Mouse (Mus musculus) adrenal gland, adult (tissue): ENCODE measurements around the gene Ccdc88b.
"Not testable (repeated sequence)": the region's sequence is repeated elsewhere in the genome, so short reads cannot be mapped to it uniquely, and the experiment has no call there.

Source experiments
- DNase-seq, 2 experiments: peaks; one replicate each; pipeline ENCODE4 v3.0.0; 2022 to 2023; ENCODE audit warnings: low spot score in 1 of 2; ENCODE audit not compliant: inconsistent age in 2 of 2

Gene Ccdc88b

DNA sequence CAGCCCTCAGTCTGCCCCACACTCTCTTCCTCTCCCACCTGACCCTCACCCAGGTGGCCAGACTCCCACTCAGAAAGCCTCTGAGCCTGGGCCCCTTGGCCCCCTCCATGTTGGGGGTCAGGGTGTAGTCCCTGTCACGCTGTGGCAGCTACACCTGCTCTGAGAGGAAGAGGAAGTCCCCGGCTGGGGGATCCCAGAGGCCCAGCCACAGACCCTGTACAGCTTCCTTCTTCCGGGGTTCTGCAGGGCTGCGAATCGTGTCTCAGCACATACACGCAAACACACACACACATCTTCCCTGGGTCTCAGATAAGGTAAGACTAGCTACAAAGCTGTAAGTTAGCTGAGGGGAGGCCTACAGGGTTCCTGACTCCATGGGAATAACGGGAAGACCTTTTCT, at the start of gene Ccdc88b:
TSS of gene Ccdc88b (minus strand) at position 181 of the 400 bp plus-strand sequence.
- DNase-seq: no peak

- DNase-seq: peak in 1 of 2 experiments; percentile 41
Measured at GRCm38 (mm10) chr19:6907094-6907493, 49.1 kb upstream of the Ccdc88b start.

GRCm38 (mm10) chr19:6906199-6906598, 48.2 kb upstream of the Ccdc88b start:
- peak in 1 of 2 experiments; percentile 44 for DNase-seq

GRCm38 (mm10) chr19:6905498-6906159, 47.6 kb upstream of the Ccdc88b start:
- peak in 1 of 2 experiments; percentile 21 for DNase-seq

- no peak for DNase-seq
Measured at GRCm38 (mm10) chr19:6904846-6905245, 46.8 kb upstream of the Ccdc88b start.

DNA sequence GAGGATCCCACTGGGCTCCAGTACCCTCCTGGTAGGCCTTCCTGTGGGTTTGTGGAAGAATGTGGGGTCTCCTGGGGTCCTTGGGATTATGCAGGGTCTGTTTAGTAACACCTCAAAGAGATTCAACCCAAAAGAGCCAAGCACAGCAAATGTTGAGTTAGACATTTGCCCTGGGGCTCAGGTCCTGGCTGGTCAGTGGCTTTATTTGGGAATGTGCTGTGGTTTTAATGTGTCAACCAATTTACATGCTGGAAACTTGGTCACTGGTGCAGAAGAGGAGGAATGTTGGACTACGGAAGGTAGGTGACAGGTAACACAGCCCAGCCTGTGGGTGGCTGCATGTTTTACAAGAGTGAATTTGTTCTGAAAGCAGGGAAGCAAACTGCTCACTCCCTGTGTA, 45.0 kb upstream of the Ccdc88b start:
- DNase-seq: no peak

GRCm38 (mm10) chr19:6899641-6900040, 41.6 kb upstream of the Ccdc88b start:
- no peak for DNase-seq

DNA sequence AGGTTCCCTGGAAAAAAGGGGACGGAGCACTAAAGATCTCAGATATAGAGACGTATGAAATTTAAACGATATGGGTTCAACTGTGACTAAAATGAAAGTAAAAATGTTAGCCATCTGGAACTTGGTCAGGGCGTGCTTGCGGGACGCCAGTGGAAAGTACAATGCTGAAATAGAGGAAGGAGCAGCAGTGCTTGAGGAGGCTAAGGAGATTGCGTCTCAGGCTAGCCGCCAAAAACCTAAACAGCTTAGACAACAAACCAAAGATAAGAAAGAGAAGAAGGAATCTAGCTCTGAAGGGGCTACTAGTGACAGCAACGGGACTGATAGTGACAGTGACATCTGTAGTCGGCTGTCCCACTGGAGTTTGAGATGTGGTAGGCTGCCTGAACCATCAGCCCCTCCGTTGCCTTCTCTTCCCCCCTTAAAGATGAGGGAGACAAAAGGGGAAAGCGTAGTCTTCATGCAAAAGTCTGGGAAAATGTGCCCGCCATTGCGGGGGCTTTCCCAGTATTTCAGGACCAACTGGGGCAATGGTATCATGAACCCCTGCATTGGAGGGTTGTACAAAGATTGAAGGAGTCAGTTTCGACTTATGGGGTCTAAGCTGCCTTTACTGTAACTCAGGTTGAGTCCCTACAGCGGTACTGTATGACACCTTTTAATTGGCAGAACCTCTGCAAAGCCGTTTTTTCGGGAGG, 37.7 kb upstream of the Ccdc88b start:
- DNase-seq: not testable (repeated sequence)

GRCm38 (mm10) chr19:6893731-6894451, 35.9 kb upstream of the Ccdc88b start:
- DNase-seq: no peak

- DNase-seq: no peak
Measured at GRCm38 (mm10) chr19:6892512-6892911, 34.5 kb upstream of the Ccdc88b start.

GRCm38 (mm10) chr19:6877965-6878364, 20.0 kb upstream of the Ccdc88b start:
- DNase-seq: peak in 1 of 2 experiments; percentile 48

GRCm38 (mm10) chr19:6876799-6877198, 18.8 kb upstream of the Ccdc88b start:
- no peak for DNase-seq

DNA sequence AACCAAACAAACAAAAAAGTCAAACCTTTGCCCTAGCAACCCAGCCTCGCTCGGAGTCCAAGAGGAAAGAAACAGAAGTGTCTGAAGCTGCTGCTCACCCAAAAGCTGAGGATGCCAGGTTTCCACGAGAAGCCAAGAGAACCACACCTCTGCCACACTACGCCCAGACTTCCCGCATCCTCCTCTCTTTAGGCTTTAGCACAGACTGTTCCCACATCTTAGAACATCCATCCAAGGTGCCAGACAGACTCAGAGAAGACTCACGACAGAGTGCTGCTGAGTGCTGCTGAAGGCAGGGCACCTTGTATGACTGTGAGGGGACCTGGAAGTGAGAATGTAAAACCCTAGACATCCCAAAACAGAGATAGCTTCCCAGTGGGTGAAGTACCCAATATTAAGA, 17.8 kb upstream of the Ccdc88b start:
- DNase-seq: no peak

DNA sequence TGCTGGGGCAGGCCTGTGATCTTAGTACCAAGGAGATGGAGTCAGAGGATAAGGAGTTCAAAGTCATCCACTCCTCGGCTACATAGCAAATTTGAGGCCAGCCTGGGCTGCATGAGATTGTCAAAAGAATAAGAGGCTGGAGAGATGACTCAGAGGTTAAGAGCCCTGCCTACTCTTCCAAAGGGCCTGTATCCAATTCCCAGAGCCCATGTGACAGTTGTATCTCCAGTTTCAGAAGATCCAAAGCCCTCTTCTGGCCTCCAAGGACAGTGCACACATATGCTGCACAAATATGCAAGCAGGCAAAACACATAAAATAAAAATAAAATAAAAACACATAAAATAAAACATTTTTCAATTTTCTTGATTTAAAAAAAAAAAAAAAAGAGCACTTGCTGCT, 16.2 kb upstream of the Ccdc88b start:
- DNase-seq: no peak

DNA sequence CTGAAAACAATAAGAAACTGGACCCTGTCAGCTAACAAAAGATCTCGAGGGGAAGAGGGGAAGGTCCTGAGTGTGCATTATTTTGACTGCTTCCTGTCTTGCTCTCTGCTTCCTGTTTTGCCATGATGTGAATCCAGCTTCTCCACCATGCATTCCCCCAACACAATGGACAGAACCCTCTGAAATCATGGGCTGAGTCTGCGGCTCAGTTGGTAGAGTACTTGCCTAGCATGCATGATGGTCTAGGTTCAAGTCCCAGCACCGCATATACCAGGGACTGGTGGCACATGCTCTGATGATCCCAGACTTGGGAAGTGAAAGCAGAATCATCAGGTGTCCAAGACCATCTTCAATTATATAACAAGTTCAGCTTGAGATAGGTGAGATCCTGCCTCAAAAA, 14.7 kb upstream of the Ccdc88b start:
- no peak for DNase-seq

DNA sequence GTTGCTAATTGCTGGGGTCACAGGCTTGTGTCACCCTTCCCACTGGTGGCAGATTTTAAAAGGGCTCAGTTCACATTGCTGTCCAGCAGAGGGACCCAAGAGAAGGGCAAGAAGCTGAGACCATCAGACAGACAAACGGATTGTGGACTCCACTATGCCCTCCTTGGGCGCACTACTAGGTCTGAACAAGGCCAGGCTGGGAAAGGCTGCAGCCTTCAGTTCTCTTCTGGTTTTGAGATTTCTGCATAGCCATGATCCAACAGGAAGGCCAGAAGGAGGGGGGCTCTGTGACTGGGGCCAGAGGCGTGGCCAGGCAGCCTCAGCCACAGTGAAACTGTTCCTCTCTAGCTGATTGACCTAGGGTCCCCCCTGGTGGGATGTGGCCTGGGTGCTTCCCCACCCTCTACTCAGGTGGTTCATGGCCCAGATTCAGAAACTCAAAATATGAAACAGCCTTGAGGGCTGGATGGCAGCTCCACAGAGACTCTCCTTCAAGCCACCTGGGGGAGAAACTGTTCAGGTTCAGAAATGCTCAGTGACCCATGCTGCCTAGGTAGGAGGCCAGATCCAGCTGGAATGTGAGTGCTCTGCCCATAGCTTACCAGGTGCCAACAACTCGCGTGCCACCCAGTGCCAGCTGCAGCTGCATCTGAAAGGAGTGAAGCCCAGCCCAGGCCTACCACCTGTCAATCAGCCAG, 13.7 kb upstream of the Ccdc88b start:
- peak; percentile 37 to 74 for DNase-seq

- DNase-seq: peak; percentile 73 to 92
Measured at GRCm38 (mm10) chr19:6869355-6869754, 11.3 kb upstream of the Ccdc88b start.

DNA sequence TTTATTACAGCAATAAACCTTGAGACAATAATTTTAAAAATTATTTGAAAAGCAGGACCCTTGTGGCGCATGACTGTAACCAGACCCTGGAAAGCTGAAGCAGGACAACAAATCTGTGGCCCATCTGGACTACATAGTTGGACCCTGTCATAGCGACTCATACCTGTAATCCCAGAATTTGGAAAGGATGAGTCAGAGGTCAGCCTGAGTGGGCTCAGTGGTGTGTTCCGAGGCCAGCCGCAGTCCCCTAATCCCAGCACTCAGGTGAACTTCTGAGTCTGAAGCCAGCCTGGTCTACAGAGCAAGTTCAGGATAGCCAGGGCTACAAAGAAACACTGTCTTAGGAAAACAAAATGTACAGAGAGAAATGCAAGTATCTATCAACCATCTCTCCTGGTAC, 3.4 kb upstream of the Ccdc88b start:
- DNase-seq: peak in 1 of 2 experiments; percentile 28

DNA sequence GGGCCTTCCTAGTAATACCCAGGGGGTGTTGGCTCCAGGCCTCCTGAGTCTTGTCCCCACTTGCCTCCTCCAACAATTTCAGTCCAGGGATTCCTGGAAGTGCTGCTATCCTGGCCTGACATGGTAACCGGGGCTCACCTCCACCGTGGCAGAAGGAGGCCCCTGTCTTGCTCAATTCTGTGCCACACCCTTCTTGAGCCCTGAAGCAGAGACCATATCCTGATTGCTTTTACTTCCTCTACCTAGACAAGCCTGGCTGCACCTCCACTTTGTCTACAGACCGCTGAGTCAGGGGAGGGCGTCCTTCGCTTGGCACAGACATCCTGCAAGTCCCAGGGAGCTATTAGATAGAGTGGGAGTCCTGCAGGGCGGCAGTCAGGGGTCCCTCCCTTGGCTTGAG, 2.7 kb upstream of the Ccdc88b start:
- DNase-seq: no peak

DNA sequence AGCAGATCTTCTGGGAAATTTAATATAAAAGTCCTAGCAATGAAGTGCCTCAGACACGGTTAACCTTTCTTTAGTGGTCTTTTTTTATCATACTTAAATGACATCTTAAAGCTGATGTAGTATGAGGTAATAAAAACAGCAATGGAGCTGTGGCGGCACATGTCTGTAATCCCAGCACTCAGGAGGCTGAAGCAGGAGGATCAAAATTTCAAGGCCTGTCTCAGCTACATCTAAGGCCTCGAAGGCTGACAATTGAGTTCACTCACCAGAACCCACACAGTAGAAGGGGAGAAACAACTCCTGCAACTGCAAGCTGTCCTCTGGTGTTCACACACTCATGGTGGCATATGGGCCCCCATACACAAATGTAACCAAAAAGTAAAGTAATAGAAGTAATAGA, 2.0 kb upstream of the Ccdc88b start:
- DNase-seq: no peak

GRCm38 (mm10) chr19:6859032-6859651, 1.1 kb upstream of the Ccdc88b start:
- no peak for DNase-seq
